Mouse (Mus musculus) heart, adult 10 weeks (tissue): ENCODE measurements around the gene Gm14190. TPM values are rescaled to one million over a fixed set of nuclear protein-coding genes. Genes with fewer than 3 reads are reported as not detected.

ENCODE experiments used
- polyA plus RNA-seq: library from polyadenylated mRNA; stranded (reverse); fragments of 350-450 nt; fragmentation: Illumina TruSeq; extraction: RNeasy Lipid Tissue Mini Kit (QIAGEN cat#74804); gene quantifications from one replicate; pipeline ENCODE4 v1.2.3, GENCODE M21; 2014; ENCODE audit warnings: low read depth, low replicate concordance

Gene Gm14190
- polyA plus RNA-seq = not detected

DNA sequence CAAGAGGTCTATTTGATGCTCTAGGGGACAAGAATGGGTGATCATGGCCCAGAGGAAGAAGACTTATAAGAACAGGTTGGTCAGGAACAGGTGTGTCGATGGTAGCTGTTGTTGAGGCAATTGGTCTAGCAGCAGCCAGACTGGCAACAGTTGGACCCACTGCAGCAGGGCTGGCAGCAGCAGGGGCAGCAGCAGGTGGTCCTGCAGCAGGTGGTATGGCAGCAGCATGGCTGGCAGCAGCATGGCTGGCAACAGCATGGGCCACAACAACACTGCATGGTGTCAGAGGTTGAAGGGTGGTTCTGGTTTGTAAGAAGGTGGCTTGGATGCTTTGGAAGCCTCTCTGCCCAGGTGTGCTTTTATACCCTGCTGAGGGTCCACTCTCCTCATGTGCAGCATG lies at the start of gene Gm14190:
Gene Gm14190 (minus strand): TSS at position 278 of the 400 bp plus-strand sequence.

GRCm38 (mm10) chr11:99734190-99734589 lies 43.6 kb upstream of the Gm14190 start, which contains the start of gene Gm14180:
Gm14180 (minus strand) TSS chr11:99734290.

DNA sequence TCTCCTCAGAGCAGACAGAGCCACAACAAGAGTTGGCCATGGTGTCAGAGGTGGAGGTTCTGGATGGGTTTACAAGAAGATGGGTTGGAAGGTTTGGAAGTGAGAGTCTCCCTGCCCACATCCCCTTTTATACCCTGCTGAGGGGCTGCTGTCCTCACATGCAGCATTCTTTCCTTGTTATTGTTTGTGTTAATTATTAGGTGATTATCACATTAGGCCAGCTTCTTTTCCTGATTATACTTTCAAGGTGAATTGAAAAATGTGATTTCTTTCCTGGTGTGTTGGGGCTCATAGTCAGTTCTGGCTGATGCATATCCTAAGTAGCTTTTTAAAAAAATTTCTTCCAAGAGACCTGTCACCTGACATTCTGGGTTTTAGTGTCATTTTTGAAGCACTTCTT lies 24.7 kb downstream of the Gm14190 start, which contains the start of gene Krtap4-6:
Gene Krtap4-6 (minus strand): TSS at position 101 of the 400 bp plus-strand sequence.

GRCm38 (mm10) chr11:99658467-99659010 lies 32.0 kb downstream of the Gm14190 start, which contains the start of gene Gm11563:
Gm11563 (minus strand) TSS chr11:99658960.

GRCm38 (mm10) chr11:99650136-99650535 lies 40.4 kb downstream of the Gm14190 start, which contains the start of gene Gm11555:
Gm11555 (minus strand) TSS chr11:99650236.

GRCm38 (mm10) chr11:99643635-99644139 lies 46.9 kb downstream of the Gm14190 start, which contains the start of gene Krtap4-7:
Krtap4-7 (minus strand) TSS chr11:99644089.

Other genes with a start within 250 kb of the Gm14190 start
- not detected for gene Krt23, start 197.6 kb downstream of the Gm14190 start, polyA plus RNA-seq
- not detected for gene Krt39, start 169.4 kb downstream of the Gm14190 start, polyA plus RNA-seq
- not detected for gene Krt40, start 147.6 kb downstream of the Gm14190 start, polyA plus RNA-seq
- gene Krtap3-3, start 139.9 kb downstream of the Gm14190 start, polyA plus RNA-seq = not detected
- not detected for gene Krtap3-2, start 133.9 kb downstream of the Gm14190 start, polyA plus RNA-seq
- gene Gm11939, start 131.3 kb downstream of the Gm14190 start, polyA plus RNA-seq = not detected
- gene Krtap3-1, start 124.1 kb downstream of the Gm14190 start, polyA plus RNA-seq = not detected
- gene Krtap1-5, start 109.7 kb downstream of the Gm14190 start, polyA plus RNA-seq = not detected
- not detected for gene Krtap1-4, start 107.1 kb downstream of the Gm14190 start, polyA plus RNA-seq
- gene Krtap1-3, start 99.4 kb downstream of the Gm14190 start, polyA plus RNA-seq = not detected
- not detected for gene Krtap9-3, start 92.6 kb downstream of the Gm14190 start, polyA plus RNA-seq
- not detected for gene Gm11938, start 87.4 kb downstream of the Gm14190 start, polyA plus RNA-seq
- gene Gm11937, start 80.6 kb downstream of the Gm14190 start, polyA plus RNA-seq = not detected
- not detected for gene Krtap2-4, start 75.9 kb downstream of the Gm14190 start, polyA plus RNA-seq
- not detected for gene Gm11562, start 70.3 kb downstream of the Gm14190 start, polyA plus RNA-seq
- not detected for gene Krtap4-1, start 62.5 kb downstream of the Gm14190 start, polyA plus RNA-seq
- gene Krtap4-2, start 55.7 kb downstream of the Gm14190 start, polyA plus RNA-seq = not detected
- gene Krtap4-7, start 46.7 kb downstream of the Gm14190 start, polyA plus RNA-seq = not detected
- not detected for gene Gm11555, start 40.5 kb downstream of the Gm14190 start, polyA plus RNA-seq
- gene Gm11563, start 31.8 kb downstream of the Gm14190 start, polyA plus RNA-seq = not detected
- gene Krtap4-6, start 24.8 kb downstream of the Gm14190 start, polyA plus RNA-seq = not detected
- gene Gm14180, start 43.5 kb upstream of the Gm14190 start, polyA plus RNA-seq = not detected
- not detected for gene Gm11595, start 82.2 kb upstream of the Gm14190 start, polyA plus RNA-seq
- not detected for gene Krtap4-8, start 90.0 kb upstream of the Gm14190 start, polyA plus RNA-seq
- gene Krtap4-9, start 94.5 kb upstream of the Gm14190 start, polyA plus RNA-seq = not detected
- gene Gm11596, start 102.7 kb upstream of the Gm14190 start, polyA plus RNA-seq = not detected
- not detected for gene Gm11569, start 108.2 kb upstream of the Gm14190 start, polyA plus RNA-seq
- gene Gm11554, start 113.7 kb upstream of the Gm14190 start, polyA plus RNA-seq = not detected
- gene Krtap4-13, start 119.2 kb upstream of the Gm14190 start, polyA plus RNA-seq = not detected
- not detected for gene Gm11564, start 124.9 kb upstream of the Gm14190 start, polyA plus RNA-seq
- gene 2300003K06Rik, start 147.3 kb upstream of the Gm14190 start, polyA plus RNA-seq = not detected
- gene Krtap4-16, start 160.9 kb upstream of the Gm14190 start, polyA plus RNA-seq = not detected
- not detected for gene Gm11568, start 167.2 kb upstream of the Gm14190 start, polyA plus RNA-seq
- gene Gm11559, start 173.7 kb upstream of the Gm14190 start, polyA plus RNA-seq = not detected
- not detected for gene Krtap9-1, start 182.6 kb upstream of the Gm14190 start, polyA plus RNA-seq
- gene Gm11567, start 188.4 kb upstream of the Gm14190 start, polyA plus RNA-seq = not detected
- gene Krtap31-1, start 217.2 kb upstream of the Gm14190 start, polyA plus RNA-seq = not detected
- not detected for gene Gm11565, start 224.0 kb upstream of the Gm14190 start, polyA plus RNA-seq
- not detected for gene Krtap31-2, start 245.6 kb upstream of the Gm14190 start, polyA plus RNA-seq